Mouse (Mus musculus) activated CD4-positive, CD25-positive, alpha-beta regulatory T cell, adult 9 weeks (primary cell): ENCODE results near the gene Amacr. TPM values are rescaled to one million over a fixed set of nuclear protein-coding genes. Genes with fewer than 3 reads are reported as not detected.

Source experiments
- polyA plus RNA-seq: library from polyadenylated mRNA; unstranded; fragments of 100-300 nt; shearing (Covaris generic); gene quantifications from one replicate; pipeline ENCODE4 v1.2.1, GENCODE M21; 2017

The Amacr gene
- 6.1 TPM for polyA plus RNA-seq

GRCm38 (mm10) chr15:10981377-10982063 lies at the start of gene Amacr:
TSS of gene Amacr (plus strand) at chr15:10981756.

GRCm38 (mm10) chr15:10951951-10952759 lies 29.4 kb upstream of the Amacr start, which contains the start of gene C1qtnf3:
TSS of gene C1qtnf3 (plus strand) at chr15:10952332.

GRCm38 (mm10) chr15:11000421-11000820 lies 18.9 kb downstream of the Amacr start, which contains the start of gene Slc45a2:
TSS of gene Slc45a2 (plus strand) at chr15:11000721.

GRCm38 (mm10) chr15:11037711-11038110 lies 56.2 kb downstream of the Amacr start, which contains the start of gene Rxfp3:
TSS of gene Rxfp3 (minus strand) at chr15:11037991.

Other genes starting within 250 kb of the Amacr start
- not detected for gene C1qtnf3, start 29.4 kb upstream of the Amacr start, polyA plus RNA-seq
- gene Slc45a2, start 19.0 kb downstream of the Amacr start, polyA plus RNA-seq = not detected
- not detected for gene Rxfp3, start 56.2 kb downstream of the Amacr start, polyA plus RNA-seq
- not detected for gene Adamts12, start 83.0 kb downstream of the Amacr start, polyA plus RNA-seq